Mouse (Mus musculus): ENCODE data around the gene Gm11627.

DNA sequence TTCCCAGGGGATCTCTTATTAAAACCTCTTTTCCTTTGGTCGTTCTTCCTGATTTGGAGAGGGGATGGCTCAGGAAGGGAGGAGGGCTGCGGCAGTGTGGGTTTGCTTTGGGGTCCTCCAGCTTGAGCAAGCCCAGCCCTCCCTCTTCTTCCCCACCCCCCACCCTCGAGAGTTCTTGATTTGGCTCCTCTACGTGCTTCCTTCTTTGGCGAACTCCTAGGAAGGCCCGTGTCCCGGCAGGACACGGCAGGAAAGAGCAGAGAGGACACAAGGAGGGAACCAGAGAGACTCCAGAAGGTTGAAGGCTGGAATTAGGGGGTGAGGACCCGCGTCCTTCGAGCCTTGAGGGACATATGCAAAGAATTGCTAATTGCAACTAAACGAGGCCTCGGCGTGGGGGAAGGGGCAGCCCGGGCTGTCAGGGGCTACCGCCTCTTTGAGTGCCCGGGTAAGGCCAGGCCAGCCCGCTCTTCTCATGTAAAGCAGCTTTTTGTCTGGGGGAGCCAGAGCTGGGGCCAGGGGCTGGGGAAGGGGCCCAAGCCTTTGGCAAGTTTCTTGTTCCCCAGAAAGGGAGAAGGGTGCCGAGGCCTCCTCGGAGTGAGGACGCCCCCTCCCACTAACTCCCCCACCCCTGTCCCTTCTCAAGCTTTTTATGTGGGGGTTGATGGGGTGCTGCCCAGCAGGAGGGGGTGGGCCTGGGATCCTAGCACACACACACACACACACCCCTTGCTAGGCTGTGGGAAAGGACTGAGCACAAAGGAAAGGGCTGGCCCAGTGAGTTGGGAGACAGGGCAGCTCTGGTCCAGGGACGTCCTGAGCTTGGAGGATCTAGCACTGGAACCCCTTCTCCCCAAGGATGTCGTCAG, at the start of gene Gm11627:
- TF ChIP-seq MYOG (IDR thresholded peaks at IDR 0.05; ENCODE audit: control insufficient read depth in 1 of 3, insufficient read depth in 1 of 3, insufficient read length in 2 of 3, low read depth in 2 of 3) (no peak), POLR2A (IDR thresholded peaks at IDR 0.05; ENCODE audit: insufficient read length, low read depth) (no peak), MAX (IDR thresholded peaks at IDR 0.05; ENCODE audit: low read depth) (no peak)

Measured in myocyte (in vitro differentiated cells).